Mouse (Mus musculus): Measurements from ENCODE around the gene Eml1. TPM values are rescaled to one million over a fixed set of nuclear protein-coding genes. Genes with fewer than 3 reads are reported as not detected.

Gene Eml1
- polyA plus RNA-seq, 1 experiment from 2014 or later: 57.4 TPM

- no peaks in the 10 kb centered on the region for H3K27me3 ChIP-seq (ENCODE audit: control insufficient read depth, insufficient read depth, low read depth, low read length)
- H3K4me2 ChIP-seq (ENCODE audit: low read length): no peak overlapping the region
- H3K36me3 ChIP-seq (ENCODE audit: control insufficient read depth, insufficient read depth, low read length): 0 out of 2 replicates have a peak, but pooled peaks cover 1% of the 10 kb centered on the region
- H3K4me1 ChIP-seq (ENCODE audit: control insufficient read depth, insufficient read depth, low read length): peaks cover 23% of the 10 kb centered on the region
- ATAC-seq: no peak
- WGBS: 78% methylated on average over 8 of the region's 8 CpGs
- no peaks in the 10 kb centered on the region for H3K9me3 ChIP-seq (replicated peaks; ENCODE audit: control insufficient read depth, low read length, poor library complexity, severe bottlenecking)
- H3K9ac ChIP-seq (ENCODE audit: low read depth, low read length): 0 out of 2 replicates have a peak overlapping the region, but pooled peaks have one; percentile 10
- peak overlapping the region; percentile 28; the same call in 1 of the 2 replicates for H3K27ac ChIP-seq (ENCODE audit: low read length)
- H3K4me3 ChIP-seq (ENCODE audit: low read depth, low read length): no peak overlapping the region
Observed at GRCm38 (mm10) chr12:108453561-108454044, 82.8 kb downstream of the Eml1 start.

- H3K9me3 ChIP-seq (replicated peaks; ENCODE audit: control insufficient read depth, low read length, poor library complexity, severe bottlenecking): no peaks in the 10 kb centered on the region
- no peaks in the 10 kb centered on the region for H3K27me3 ChIP-seq (ENCODE audit: control insufficient read depth, insufficient read depth, low read depth, low read length)
- no peak overlapping the region for H3K9ac ChIP-seq (ENCODE audit: low read depth, low read length)
- no peak for ATAC-seq
- no peak overlapping the region for H3K4me2 ChIP-seq (ENCODE audit: low read length)
- WGBS: 90% methylated on average over 4 of the region's 4 CpGs
- no peak overlapping the region for H3K4me3 ChIP-seq (ENCODE audit: low read depth, low read length)
- peaks cover 19% of the 10 kb centered on the region for H3K4me1 ChIP-seq (ENCODE audit: control insufficient read depth, insufficient read depth, low read length)
- H3K27ac ChIP-seq (ENCODE audit: low read length): no peak overlapping the region
- H3K36me3 ChIP-seq (ENCODE audit: control insufficient read depth, insufficient read depth, low read length): 0 out of 2 replicates have a peak, but pooled peaks cover 4% of the 10 kb centered on the region
Observed at GRCm38 (mm10) chr12:108455004-108455403, 84.2 kb downstream of the Eml1 start.

DNA sequence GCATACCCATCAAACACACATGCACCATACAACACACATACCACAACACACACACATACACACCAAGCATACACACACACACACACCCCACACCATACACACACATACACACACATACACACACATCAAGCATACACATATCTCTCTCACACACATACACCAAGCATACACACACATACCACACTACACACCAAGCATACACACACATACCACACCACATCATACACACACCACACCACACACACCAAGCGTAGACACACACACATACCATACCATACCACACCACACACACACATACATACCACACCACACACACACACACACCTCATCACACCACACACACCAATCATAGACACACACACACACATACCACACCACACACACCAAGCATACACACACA lies 102.1 kb downstream of the Eml1 start:
- H3K9me3 ChIP-seq (replicated peaks; ENCODE audit: control insufficient read depth, low read length, poor library complexity, severe bottlenecking): no peaks in the 10 kb centered on the region
- no peaks in the 10 kb centered on the region for H3K4me1 ChIP-seq (ENCODE audit: control insufficient read depth, insufficient read depth, low read length)
- no peaks in the 10 kb centered on the region for H3K27me3 ChIP-seq (ENCODE audit: control insufficient read depth, insufficient read depth, low read depth, low read length)
- WGBS: 89% methylated on average over 1 of the region's 1 CpGs
- no peak for ATAC-seq
- peaks cover 9% of the 10 kb centered on the region; the same call in 1 of the 2 replicates for H3K36me3 ChIP-seq (ENCODE audit: control insufficient read depth, insufficient read depth, low read length)
- no peak overlapping the region for H3K4me3 ChIP-seq (ENCODE audit: low read depth, low read length)
- H3K27ac ChIP-seq (ENCODE audit: low read length): no peak overlapping the region
- H3K9ac ChIP-seq (ENCODE audit: low read depth, low read length): no peak overlapping the region
- H3K4me2 ChIP-seq (ENCODE audit: low read length): no peak overlapping the region

DNA sequence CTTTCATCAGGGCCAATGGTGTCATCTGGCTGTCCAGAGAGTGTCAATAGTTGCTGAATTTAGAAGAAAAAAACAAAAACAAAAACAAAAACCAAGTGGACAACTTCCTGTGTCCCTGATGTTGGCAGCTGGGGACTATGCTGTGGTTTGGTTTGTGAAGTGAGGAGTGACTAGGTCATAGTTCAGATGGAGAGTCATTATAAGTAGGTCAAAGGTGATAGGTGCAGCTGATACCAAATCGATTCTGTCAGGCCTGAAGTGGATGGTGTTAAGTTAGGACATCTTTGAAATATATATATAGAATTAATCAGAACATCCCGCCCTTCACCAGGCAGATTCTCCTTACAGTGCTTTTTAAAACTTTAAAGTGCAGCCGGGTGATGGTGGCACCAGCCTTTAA lies 103.7 kb downstream of the Eml1 start:
- ATAC-seq: no peak
- Histone ChIP-seq H3K4me3 (ENCODE audit: low read depth, low read length) (no peak overlapping the region), H3K36me3 (ENCODE audit: control insufficient read depth, insufficient read depth, low read length) (peaks cover 9% of the 10 kb centered on the region; the same call in 1 of the 2 replicates), H3K9me3 (replicated peaks; ENCODE audit: control insufficient read depth, low read length, poor library complexity, severe bottlenecking) (no peaks in the 10 kb centered on the region), H3K27ac (ENCODE audit: low read length) (no peak overlapping the region), H3K9ac (ENCODE audit: low read depth, low read length) (no peak overlapping the region), H3K4me2 (ENCODE audit: low read length) (no peak overlapping the region), H3K27me3 (ENCODE audit: control insufficient read depth, insufficient read depth, low read depth, low read length) (no peaks in the 10 kb centered on the region), H3K4me1 (ENCODE audit: control insufficient read depth, insufficient read depth, low read length) (no peaks in the 10 kb centered on the region)
- WGBS: 77% methylated on average over 3 of the region's 3 CpGs

DNA sequence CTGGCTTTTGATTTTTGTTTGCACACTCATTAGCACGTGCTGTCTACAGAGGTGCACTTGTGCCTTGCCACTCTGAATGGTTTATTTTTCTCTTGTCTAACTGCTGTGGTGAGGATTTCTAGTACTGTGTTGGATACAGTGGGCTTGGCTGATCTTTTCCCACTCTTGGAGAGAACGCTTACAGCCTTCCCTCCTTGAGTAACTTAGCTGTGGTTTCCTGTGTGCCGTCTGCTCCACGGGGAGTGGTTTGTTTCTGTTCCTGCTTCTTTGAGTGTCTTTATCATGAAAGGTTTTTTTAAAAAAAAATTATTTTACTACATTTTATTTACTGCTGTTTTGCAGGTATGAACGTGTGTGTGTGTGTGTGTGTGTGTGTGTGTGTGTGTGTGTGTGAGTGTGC lies 108.0 kb downstream of the Eml1 start:
- H3K36me3 ChIP-seq (ENCODE audit: control insufficient read depth, insufficient read depth, low read length): no peaks in the 10 kb centered on the region
- no peak for ATAC-seq
- no peak overlapping the region for H3K27ac ChIP-seq (ENCODE audit: low read length)
- no peak overlapping the region for H3K4me3 ChIP-seq (ENCODE audit: low read depth, low read length)
- no peak overlapping the region for H3K9ac ChIP-seq (ENCODE audit: low read depth, low read length)
- H3K27me3 ChIP-seq (ENCODE audit: control insufficient read depth, insufficient read depth, low read depth, low read length): no peaks in the 10 kb centered on the region
- 69% methylated on average over 5 of the region's 5 CpGs for WGBS
- H3K4me2 ChIP-seq (ENCODE audit: low read length): no peak overlapping the region
- H3K9me3 ChIP-seq (replicated peaks; ENCODE audit: control insufficient read depth, low read length, poor library complexity, severe bottlenecking): no peaks in the 10 kb centered on the region
- peaks cover 9% of the 10 kb centered on the region for H3K4me1 ChIP-seq (ENCODE audit: control insufficient read depth, insufficient read depth, low read length)

GRCm38 (mm10) chr12:108480704-108481365 lies 110.1 kb downstream of the Eml1 start:
- Histone ChIP-seq H3K27ac (ENCODE audit: low read length) (no peak overlapping the region), H3K27me3 (ENCODE audit: control insufficient read depth, insufficient read depth, low read depth, low read length) (no peaks in the 10 kb centered on the region), H3K4me3 (ENCODE audit: low read depth, low read length) (no peak overlapping the region), H3K9ac (ENCODE audit: low read depth, low read length) (no peak overlapping the region), H3K4me1 (ENCODE audit: control insufficient read depth, insufficient read depth, low read length) (peaks cover 9% of the 10 kb centered on the region), H3K36me3 (ENCODE audit: control insufficient read depth, insufficient read depth, low read length) (no peaks in the 10 kb centered on the region), H3K4me2 (ENCODE audit: low read length) (no peak overlapping the region), H3K9me3 (replicated peaks; ENCODE audit: control insufficient read depth, low read length, poor library complexity, severe bottlenecking) (no peaks in the 10 kb centered on the region)
- 0 out of 2 replicates have a peak, but pooled peaks have one; percentile 8 for ATAC-seq
- WGBS: 6% methylated on average over 9 of the region's 9 CpGs

- WGBS: 90% methylated on average over 5 of the region's 5 CpGs
- Histone ChIP-seq H3K9ac (ENCODE audit: low read depth, low read length) (no peak overlapping the region), H3K4me3 (ENCODE audit: low read depth, low read length) (no peak overlapping the region), H3K9me3 (replicated peaks; ENCODE audit: control insufficient read depth, low read length, poor library complexity, severe bottlenecking) (no peaks in the 10 kb centered on the region), H3K36me3 (ENCODE audit: control insufficient read depth, insufficient read depth, low read length) (no peaks in the 10 kb centered on the region), H3K4me2 (ENCODE audit: low read length) (no peak overlapping the region), H3K4me1 (ENCODE audit: control insufficient read depth, insufficient read depth, low read length) (peaks cover 9% of the 10 kb centered on the region; the same call in 1 of the 2 replicates), H3K27me3 (ENCODE audit: control insufficient read depth, insufficient read depth, low read depth, low read length) (no peaks in the 10 kb centered on the region), H3K27ac (ENCODE audit: low read length) (no peak overlapping the region)
- ATAC-seq: no peak
Observed at GRCm38 (mm10) chr12:108489076-108489475, 118.3 kb downstream of the Eml1 start.

GRCm38 (mm10) chr12:108489741-108490140 lies 119.0 kb downstream of the Eml1 start:
- no peaks in the 10 kb centered on the region for H3K27me3 ChIP-seq (ENCODE audit: control insufficient read depth, insufficient read depth, low read depth, low read length)
- H3K27ac ChIP-seq (ENCODE audit: low read length): no peak overlapping the region
- H3K4me1 ChIP-seq (ENCODE audit: control insufficient read depth, insufficient read depth, low read length): peaks cover 9% of the 10 kb centered on the region; the same call in 1 of the 2 replicates
- H3K9ac ChIP-seq (ENCODE audit: low read depth, low read length): no peak overlapping the region
- H3K9me3 ChIP-seq (replicated peaks; ENCODE audit: control insufficient read depth, low read length, poor library complexity, severe bottlenecking): no peaks in the 10 kb centered on the region
- no peak overlapping the region for H3K4me2 ChIP-seq (ENCODE audit: low read length)
- WGBS: 11% methylated on average over 2 of the region's 2 CpGs
- H3K36me3 ChIP-seq (ENCODE audit: control insufficient read depth, insufficient read depth, low read length): no peaks in the 10 kb centered on the region
- no peak overlapping the region for H3K4me3 ChIP-seq (ENCODE audit: low read depth, low read length)
- ATAC-seq: no peak

DNA sequence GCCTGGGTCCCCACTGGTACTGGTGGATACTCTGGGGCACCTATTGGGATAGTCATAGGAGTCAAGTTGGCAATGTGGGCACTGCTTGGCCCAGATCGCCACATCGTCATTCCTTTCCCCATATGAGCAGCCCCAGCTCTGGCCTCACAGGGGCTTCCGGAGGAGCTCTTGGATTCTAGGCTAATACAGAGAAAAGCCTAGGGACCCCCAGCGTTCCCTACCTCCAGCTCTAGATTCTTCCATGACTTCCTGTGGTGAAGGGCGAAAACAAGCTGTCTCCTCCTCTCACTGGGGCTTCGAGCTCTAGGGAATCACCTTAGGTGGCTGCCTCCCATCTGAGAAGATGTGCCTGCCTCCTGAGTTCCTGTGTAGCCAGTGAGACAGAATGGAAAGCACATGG lies 119.6 kb downstream of the Eml1 start:
- H3K36me3 ChIP-seq (ENCODE audit: control insufficient read depth, insufficient read depth, low read length): no peaks in the 10 kb centered on the region
- peaks cover 9% of the 10 kb centered on the region; the same call in 1 of the 2 replicates for H3K4me1 ChIP-seq (ENCODE audit: control insufficient read depth, insufficient read depth, low read length)
- no peak for ATAC-seq
- H3K9ac ChIP-seq (ENCODE audit: low read depth, low read length): no peak overlapping the region
- H3K4me3 ChIP-seq (ENCODE audit: low read depth, low read length): no peak overlapping the region
- no peaks in the 10 kb centered on the region for H3K9me3 ChIP-seq (replicated peaks; ENCODE audit: control insufficient read depth, low read length, poor library complexity, severe bottlenecking)
- H3K27me3 ChIP-seq (ENCODE audit: control insufficient read depth, insufficient read depth, low read depth, low read length): no peaks in the 10 kb centered on the region
- H3K4me2 ChIP-seq (ENCODE audit: low read length): no peak overlapping the region
- WGBS: 86% methylated on average over 6 of the region's 6 CpGs
- H3K27ac ChIP-seq (ENCODE audit: low read length): no peak overlapping the region
